Mouse (Mus musculus) megakaryocyte-erythroid progenitor cell, adult 5-6 weeks (primary cell): ENCODE measurements around the gene Eml6. TPM values are rescaled to one million over a fixed set of nuclear protein-coding genes. Genes with fewer than 3 reads are reported as not detected.
"Not testable (repeated sequence)": the region's sequence is repeated elsewhere in the genome, so short reads cannot be mapped to it uniquely, and the experiment has no call there.

ENCODE experiments used
- ATAC-seq: replicated peaks from 2 replicates; pipeline ENCODE4 v1.8.0; 2016; ENCODE audit warnings: mild to moderate bottlenecking, inconsistent platforms; ENCODE audit not compliant: severe bottlenecking, poor library complexity, low FRiP score, low TSS enrichment
- total RNA-seq, 2 experiments: library from RNA; stranded (forward) in 1 of 2; stranded (reverse) in 1 of 2; fragments of 200-1000, 215-1000 nt in 1 of 2; fragments of >200 nt in 1 of 2; fragmentation: Nextera tagmentation in 1 of 2; gene quantifications; 2 replicates each; pipeline ENCODE4 v1.2.3; 2014 to 2017

Eml6 gene
- total RNA-seq, 2 experiments from 2014 or later, result 0.09 to 1.6 TPM

DNA sequence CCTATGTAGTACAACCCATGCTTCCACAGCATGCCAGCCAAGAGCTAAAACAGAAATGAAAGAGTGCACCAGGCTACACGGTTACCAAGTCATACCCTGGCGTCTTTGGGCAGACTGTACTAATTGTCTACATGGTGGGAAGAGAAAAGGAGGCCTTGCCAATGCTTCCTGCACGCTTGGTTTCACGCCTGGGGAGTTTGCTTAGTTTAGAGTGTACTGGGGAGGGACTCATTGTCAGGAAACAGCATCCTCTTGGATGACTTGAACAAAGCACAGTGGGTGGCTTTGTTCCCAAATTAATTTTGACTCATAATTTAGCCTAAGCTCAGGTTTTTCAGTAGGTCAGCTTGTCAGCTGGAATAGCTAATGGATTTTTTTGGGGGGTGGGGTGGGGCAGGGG lies 260.8 kb downstream of the Eml6 start:
- ATAC-seq, result no peak

DNA sequence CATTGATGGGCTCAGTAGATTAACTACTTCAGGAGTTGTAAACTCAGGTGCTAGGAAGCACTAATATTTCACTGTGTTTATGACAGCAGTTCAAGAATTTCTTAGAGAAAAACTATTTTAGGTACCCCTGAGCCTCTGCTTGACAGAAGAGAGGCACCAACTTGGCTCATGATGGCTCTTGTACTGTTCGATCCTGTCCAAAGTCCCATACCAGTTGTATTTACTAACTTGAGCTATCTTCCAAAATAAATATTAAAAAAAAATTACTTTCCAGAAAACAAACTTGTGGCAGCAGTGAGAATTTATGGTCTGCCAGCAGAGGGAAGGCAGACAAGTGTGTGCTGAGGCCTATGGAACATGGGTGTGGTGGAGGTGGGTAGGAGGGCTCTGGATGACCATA lies 263.1 kb downstream of the Eml6 start:
- ATAC-seq, result no peak

DNA sequence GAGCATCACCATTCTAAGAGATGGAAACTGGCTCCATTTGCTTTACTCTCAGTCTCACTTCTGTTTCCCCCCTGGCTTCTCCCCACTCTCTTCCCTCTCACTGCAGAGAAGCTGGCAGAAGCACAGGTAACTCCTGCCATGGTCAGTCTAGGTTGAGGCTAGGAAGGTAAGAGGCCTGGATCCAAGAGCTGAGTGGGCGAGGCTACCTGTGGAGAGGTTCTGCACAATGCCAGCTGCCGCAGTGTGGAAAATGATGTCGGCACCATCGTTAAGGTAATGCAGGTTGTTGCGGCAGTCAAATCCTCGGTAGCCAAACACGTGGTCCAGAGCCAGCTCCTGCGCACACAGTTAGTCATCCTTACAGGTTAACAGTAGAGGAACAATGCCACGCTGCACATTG lies 264.4 kb downstream of the Eml6 start:
- ATAC-seq, result no peak

GRCm38 (mm10) chr11:29758617-29759016 lies 267.2 kb downstream of the Eml6 start:
- ATAC-seq, result no peak

GRCm38 (mm10) chr11:29756007-29756406 lies 269.8 kb downstream of the Eml6 start:
- not testable (repeated sequence) for ATAC-seq

DNA sequence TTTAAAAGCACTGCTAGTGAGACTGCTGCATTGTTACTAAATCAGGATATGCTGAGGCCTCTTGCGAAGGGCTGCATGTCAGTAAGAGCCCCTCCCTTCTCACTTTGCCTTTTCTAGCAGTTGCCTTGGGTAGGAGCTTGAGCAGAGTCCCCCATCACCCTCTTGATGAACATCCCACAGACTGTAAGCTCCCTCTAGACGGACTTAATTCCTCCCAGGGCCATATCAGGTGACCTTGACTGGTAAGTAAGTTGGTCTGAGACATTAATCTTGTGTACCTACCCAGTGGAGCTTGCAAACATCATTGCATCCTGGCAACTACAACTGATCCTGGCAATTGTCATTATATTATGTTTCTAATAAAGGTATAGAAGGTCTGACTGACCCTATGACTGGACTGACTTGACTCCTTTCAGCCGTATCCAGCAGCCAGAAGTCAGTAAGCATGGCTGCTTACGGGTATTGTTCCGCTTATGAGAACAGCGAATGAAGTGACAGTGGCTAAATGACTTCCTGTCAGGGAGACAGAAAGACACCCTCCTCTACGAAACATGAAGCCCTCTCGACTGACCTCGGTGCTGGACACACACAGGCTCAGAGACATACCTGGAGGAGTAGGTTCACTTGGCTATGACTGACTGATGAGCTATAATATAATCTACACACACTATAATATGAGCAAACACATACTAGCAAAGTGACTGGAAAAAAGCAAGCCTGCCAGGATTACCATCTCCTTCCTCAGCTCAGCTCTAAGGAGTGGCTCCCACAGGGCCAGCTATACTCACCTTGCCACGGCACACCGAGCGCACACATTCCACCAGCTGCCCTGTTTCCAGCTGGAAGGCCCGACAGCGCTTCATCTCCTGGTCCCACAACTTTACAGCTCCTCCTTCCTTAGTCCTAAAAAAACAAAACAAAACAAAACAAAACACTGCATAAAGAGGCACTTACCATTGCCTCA lies 273.9 kb downstream of the Eml6 start:
- no peak for ATAC-seq

GRCm38 (mm10) chr11:29751013-29751412 lies 274.8 kb downstream of the Eml6 start:
- ATAC-seq, result no peak

DNA sequence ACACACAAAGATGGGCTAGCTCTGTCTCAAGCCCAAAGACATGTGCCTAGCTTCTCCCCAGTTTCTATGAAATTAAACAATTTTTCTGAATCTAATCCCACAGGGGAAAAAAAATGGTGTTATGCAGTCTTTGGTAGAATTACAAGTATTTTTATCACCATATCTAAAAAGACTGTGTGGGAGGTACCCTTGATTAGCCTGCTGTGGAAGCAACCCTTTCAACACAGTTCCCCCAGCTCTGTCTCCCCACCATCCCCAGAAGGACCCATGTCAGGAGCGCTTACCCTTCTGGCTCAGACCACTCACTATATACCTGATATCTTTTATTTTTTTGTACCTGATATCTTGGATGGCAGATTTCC lies 276.4 kb downstream of the Eml6 start:
- ATAC-seq, result no peak

DNA sequence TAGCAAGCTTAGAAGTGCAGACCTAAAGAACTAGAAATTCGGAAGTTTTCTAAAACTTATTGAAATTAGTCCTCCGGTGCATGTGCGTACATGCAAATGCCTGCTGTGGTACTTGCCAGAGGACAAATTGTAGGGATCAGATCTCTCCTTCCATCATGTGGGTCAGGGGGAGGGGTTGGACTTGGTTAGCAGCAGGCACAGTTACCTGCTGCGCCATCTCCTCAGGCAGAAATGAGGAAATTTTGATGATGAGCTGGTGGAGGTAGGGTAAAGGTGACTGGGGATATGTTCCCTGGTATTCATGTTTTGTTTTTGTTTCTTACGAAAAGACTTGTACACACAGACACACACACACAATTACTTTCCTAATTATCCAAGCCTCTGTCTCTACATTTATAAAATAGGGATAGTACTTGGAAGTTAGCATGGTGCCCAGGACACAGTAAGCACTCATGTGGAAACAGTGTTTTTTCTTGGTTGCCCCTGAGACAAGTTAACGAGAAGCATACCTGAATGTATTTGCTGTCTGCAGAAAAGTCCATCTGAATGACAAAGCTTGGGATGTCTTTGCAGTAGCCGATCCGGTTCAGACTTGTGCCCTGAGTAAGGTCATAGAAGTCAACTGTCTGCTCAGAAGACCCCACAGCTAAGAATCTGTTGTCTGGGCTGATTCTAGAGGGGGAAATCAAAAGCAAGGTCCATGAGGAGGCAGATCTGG lies 276.9 kb downstream of the Eml6 start:
- no peak for ATAC-seq

DNA sequence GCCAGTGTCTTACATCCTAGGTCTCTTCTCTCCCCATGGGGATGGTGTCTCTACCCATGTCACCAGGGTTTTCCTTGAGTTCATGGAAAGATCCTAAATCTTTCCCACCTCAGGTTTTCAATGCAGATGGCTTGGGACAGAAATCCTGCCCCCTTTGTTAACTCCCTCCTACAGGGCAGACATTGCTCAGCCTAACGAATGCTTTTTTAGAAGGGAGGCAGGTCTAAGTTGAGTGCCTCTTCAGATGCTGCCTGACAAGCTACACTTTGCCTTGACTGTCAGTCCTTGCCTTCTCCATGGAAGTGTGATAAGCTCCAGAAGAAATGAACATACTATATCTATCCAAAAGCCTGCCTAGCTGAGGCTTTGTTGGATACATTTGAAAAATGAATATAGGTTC lies 278.0 kb downstream of the Eml6 start:
- no peak for ATAC-seq

DNA sequence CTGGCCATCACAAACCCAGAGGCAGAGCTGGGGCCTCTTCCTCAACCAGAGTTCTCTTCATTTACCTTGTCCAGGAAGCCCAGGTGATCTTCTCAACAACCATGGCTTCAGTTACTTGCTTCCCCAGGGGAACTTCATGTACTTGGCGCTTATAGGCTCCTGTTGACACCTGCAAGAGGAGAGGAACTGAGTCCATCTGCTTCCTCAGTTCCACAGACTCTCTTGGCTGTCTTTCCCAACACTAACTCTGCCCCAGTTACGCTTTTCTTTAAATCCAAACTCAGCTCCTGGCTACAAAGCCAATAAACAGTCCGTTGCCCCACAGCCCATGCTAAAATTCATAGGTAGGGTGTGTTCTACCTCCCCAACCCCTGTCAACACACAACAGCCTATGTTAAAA lies 278.5 kb downstream of the Eml6 start:
- no peak for ATAC-seq

DNA sequence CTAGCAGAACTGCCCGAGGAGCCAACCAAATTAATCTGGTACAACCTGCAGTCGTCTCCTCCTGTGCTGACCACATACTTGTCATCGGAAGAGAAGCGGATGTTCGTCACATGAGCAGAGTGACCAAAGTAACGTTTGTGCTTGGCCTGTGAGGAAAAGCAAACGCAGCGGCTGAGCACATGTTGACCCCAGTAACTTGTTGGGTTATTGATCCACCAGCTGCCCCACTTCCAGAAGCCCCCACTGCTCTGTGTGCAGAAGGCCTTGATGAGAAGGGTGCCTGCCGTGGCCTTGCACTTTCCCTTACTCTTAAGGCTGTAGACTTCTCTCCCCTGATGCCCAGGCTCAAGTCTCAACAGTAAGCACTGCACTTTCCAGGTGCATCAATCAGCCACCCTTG lies 279.6 kb downstream of the Eml6 start:
- no peak for ATAC-seq

DNA sequence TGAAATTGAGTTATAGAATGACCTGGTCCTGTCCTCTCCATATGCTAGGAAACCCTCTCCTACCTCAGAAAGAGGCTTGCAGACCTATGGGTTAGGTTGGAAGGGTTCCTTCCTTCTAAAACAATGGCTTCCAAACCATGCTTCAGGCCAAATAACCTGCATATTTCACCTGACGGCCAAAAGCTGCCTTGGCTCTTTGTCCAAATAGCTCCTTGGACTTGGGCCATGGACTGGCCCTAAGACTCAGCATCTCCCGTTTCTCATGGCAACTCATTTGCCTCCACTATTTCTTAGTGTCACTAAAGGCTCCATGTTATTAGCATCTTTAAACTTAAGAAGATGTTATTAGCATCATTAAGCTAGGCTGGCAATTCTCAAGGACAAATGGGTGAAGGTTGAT lies 280.3 kb downstream of the Eml6 start:
- no peak for ATAC-seq

DNA sequence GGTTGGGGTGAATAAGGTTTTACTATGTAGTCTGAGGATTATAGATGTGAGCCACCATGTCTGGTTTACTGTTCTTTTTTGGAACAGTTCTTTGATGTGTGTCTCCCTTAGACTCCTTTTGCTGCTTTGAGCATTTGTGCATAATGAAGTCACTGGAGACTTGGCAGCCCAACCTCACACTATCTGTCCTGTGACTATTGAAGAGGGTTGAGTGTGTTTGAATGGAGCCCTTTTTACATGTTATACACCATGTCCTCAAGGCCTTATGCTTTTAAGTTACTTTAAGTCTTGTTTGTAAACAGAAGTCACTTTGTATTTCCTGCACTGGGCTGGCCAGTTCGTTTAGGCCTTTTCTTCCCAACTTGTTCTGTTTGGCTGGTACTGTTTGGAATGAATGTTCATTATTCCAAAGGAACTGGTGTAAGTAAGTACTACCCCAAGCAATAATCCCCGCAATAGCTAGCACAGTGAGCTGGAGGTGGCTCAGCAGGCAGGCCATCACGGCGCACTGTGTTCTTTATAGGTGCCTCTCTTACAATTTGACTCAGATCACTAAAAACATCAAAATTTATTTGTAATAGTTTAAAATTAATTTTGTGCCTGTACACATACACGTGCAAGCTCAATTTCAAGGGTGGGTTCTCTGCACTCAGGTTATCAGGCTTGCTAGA lies 280.9 kb downstream of the Eml6 start:
- ATAC-seq, result no peak

GRCm38 (mm10) chr11:29739752-29740151 lies 286.1 kb downstream of the Eml6 start:
- no peak for ATAC-seq

DNA sequence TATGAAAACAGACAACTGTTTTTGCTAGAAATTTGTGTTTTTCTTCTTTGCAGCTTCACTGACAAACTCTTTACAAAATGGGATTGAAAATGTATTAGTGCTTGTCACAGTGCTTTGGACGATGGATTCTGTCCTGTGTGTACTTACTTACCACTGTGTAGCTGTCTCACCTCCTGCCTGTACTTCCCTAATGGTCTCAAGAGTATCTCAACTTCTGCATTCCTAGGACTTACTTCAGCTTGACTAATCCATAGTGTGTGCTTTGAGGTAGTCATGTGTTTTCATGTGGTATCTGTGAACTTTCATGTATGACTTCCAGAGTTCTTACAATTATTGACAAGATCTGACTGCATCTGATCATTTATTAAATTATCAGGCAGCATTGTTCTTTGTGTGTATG lies 297.9 kb downstream of the Eml6 start:
- ATAC-seq, result no peak

- ATAC-seq, result no peak
These were observed 300.2 kb downstream of the Eml6 start for GRCm38 (mm10) chr11:29725610-29726009.

GRCm38 (mm10) chr11:29725167-29725566 lies 300.7 kb downstream of the Eml6 start:
- ATAC-seq, result no peak

DNA sequence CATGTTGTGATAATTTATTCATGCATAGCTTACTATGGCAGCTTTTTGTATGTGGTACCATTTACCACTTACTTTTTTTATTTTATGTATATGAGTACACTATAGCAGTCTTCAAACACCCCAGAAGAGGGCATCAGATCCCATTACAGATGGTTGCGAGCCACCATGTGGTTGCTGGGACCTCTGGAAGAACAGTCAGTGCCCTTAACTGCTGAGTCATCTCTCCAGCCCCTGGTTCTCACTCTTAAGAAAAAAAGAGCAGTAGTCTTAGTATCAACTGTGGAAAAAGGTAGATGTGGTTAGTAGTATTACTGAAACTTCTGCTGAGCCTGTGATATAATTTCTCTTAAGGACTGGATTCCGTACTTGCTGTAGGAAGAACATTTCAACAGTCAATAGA lies 301.6 kb downstream of the Eml6 start:
- no peak for ATAC-seq

DNA sequence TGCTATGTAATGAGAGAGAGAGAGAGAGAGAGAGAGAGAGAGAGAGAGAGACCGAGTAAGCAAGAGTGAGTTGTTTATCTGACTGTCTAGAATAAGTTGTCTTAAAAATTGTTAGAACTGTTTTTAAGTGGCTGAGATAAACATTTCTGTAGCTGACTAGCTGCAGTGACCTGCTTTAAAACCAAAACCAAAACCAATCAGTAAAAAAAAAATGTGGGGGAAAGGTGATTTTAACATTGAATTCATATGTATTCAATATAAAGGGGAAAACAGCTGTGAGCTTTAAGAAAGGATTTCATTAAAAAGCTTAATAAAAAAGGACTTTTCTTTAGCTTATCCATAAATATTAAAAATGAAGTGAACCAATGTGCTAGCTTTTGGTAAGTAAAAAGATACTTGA lies 306.2 kb downstream of the Eml6 start:
- no peak for ATAC-seq
